Mouse (Mus musculus): ENCODE results near the gene Eci2.

GRCm38 (mm10) chr13:34934931-34935644 is 91.8 kb downstream of the Eci2 start:
- TF ChIP-seq MAX (IDR thresholded peaks at IDR 0.05) (no peak), CTCF (IDR thresholded peaks at IDR 0.05; ENCODE audit: control insufficient read depth, insufficient read depth, insufficient read length) (no peak), CEBPB (IDR thresholded peaks at IDR 0.05; ENCODE audit: low read depth) (no peak), MYOD1 (IDR thresholded peaks at IDR 0.05; ENCODE audit: control insufficient read depth, insufficient read length, low read depth) (no peak), USF1 (IDR thresholded peaks at IDR 0.05; ENCODE audit: low read depth) (no peak), MYOG (IDR thresholded peaks at IDR 0.05; ENCODE audit: control insufficient read depth, extremely low read depth, insufficient read length) (no peak)

Data from C2C12 (cell line).